8 mouse cellular contexts compared by ENCODE assay signal in the genomic region with DNA sequence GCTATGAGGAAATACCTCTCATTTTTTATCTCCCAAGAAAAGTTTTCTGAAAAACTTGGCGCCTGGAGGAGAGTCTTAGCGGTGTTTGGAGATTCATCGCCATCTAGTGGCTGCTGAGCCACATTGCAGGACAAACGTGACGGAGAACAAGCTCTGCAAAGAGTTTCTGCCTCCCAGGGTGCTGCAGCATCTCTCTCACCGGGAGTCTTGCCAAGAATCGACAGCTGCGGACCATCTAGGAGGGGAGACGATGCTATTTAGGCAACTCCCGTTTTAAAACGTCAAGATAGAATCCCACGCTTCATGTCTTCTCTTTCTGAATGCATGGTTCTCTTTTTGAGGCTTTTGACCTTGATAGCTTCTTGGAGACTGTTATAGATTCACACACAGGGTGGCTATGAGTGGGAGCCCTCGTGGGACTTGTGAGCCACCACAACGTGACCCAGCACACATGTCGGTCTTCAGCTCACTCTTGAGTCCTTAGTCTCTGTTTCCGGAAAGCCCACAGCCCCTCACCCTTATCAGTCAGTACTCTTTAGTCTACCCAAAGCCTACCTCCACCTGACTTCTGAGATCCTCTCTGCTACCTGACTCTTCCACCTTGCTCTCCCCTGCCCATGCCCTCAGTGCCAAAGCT.
A peak's percentile ranks its signal among the peaks of the same experiment; 100 is the strongest.
DNase-seq lines count a peak whose midpoint lies in the region; ATAC-seq and TF ChIP-seq lines count a peak whose summit lies in the region.

No protein-coding gene starts in this region.

- no peak for TF ChIP-seq EP300 in stomach, postnatal 0 days (optimal IDR thresholded peaks at IDR 0.05)

- H3K9me3 ChIP-seq in forebrain, embryonic 12.5 days, result no peaks in the 10 kb centered on the region
- no peaks in the 10 kb centered on the region; the same call in 1 of the 2 replicates for H3K9me3 ChIP-seq in heart, embryonic 16.5 days (replicated peaks; ENCODE audit: control insufficient read depth, low read length)
- no peaks in the 10 kb centered on the region for H3K9me3 ChIP-seq in liver, embryonic 13.5 days (replicated peaks)
- no peaks in the 10 kb centered on the region for H3K9me3 ChIP-seq in stomach, postnatal 0 days (ENCODE audit: control insufficient read depth, low read length)

- no peaks in the 10 kb centered on the region for H3K36me3 ChIP-seq in forebrain, embryonic 12.5 days (replicated peaks)
- H3K36me3 ChIP-seq in heart, embryonic 16.5 days (ENCODE audit: control insufficient read depth, insufficient read depth), result no peaks in the 10 kb centered on the region
- H3K36me3 ChIP-seq in liver, embryonic 13.5 days, result no peaks in the 10 kb centered on the region
- no peaks in the 10 kb centered on the region for H3K36me3 ChIP-seq in stomach, postnatal 0 days (ENCODE audit: control insufficient read depth, insufficient read depth, low read length)

- TF ChIP-seq CTCF in stomach, postnatal 0 days (IDR thresholded peaks at IDR 0.05; ENCODE audit: low read depth), result peak; percentile 89

- peak overlapping the region; percentile 20 for H3K4me3 ChIP-seq in forebrain, embryonic 12.5 days (replicated peaks)
- no peak overlapping the region for H3K4me3 ChIP-seq in heart, embryonic 16.5 days (ENCODE audit: low read length)
- no peak overlapping the region for H3K4me3 ChIP-seq in liver, embryonic 13.5 days (replicated peaks)
- no peak overlapping the region for H3K4me3 ChIP-seq in stomach, postnatal 0 days (ENCODE audit: low read depth, low read length)

- 12% methylated on average over 16 of the region's 16 CpGs for WGBS in forebrain, embryonic 12.5 days
- 10% methylated on average over 16 of the region's 16 CpGs for WGBS in heart, embryonic 16.5 days
- 11% methylated on average over 16 of the region's 16 CpGs for WGBS in liver, embryonic 13.5 days (ENCODE audit: insufficient replicate concordance)
- 7% methylated on average over 16 of the region's 16 CpGs for WGBS in stomach, postnatal 0 days

- H3K27me3 ChIP-seq in forebrain, embryonic 12.5 days, result peaks cover 10% of the 10 kb centered on the region; the same call in 1 of the 2 replicates
- no peaks in the 10 kb centered on the region; the same call in 1 of the 2 replicates for H3K27me3 ChIP-seq in heart, embryonic 16.5 days (ENCODE audit: control insufficient read depth, insufficient read depth, low read length)
- no peaks in the 10 kb centered on the region for H3K27me3 ChIP-seq in liver, embryonic 13.5 days
- H3K27me3 ChIP-seq in stomach, postnatal 0 days (ENCODE audit: control insufficient read depth, insufficient read depth, low read length), result no peaks in the 10 kb centered on the region

- H3K9ac ChIP-seq in forebrain, embryonic 12.5 days, result no peak overlapping the region
- H3K9ac ChIP-seq in heart, embryonic 16.5 days (ENCODE audit: low read length), result no peak overlapping the region
- no peak overlapping the region for H3K9ac ChIP-seq in liver, embryonic 13.5 days
- H3K9ac ChIP-seq in stomach, postnatal 0 days (ENCODE audit: low read length), result no peak overlapping the region

- H3K27ac ChIP-seq in forebrain, embryonic 12.5 days, result no peak overlapping the region
- no peak overlapping the region for H3K27ac ChIP-seq in heart, embryonic 16.5 days (ENCODE audit: low read length)
- no peak overlapping the region for H3K27ac ChIP-seq in liver, embryonic 13.5 days
- no peak overlapping the region for H3K27ac ChIP-seq in stomach, postnatal 0 days (replicated peaks)

- DNase-seq in CD4-positive, CD25-positive, alpha-beta regulatory T cell, adult 2 months (ENCODE audit: low read depth, low spot score), result peak; percentile 71
- peak; percentile 64 for DNase-seq in c-Kit-positive CD71-negative TER-119-negative erythroid progenitor cells, embryonic 14.5 days (ENCODE audit: low read depth)
- DNase-seq in kidney, postnatal 25 days, result peak; percentile 84 to 85
- DNase-seq in liver, embryonic 13.5 days, result peak; percentile 27
- DNase-seq in neural tube, embryonic 10.5 days (ENCODE audit: extremely low spot score, low spot score), result peak; percentile 74
- peak; percentile 78 for DNase-seq in stomach, postnatal 0 days (ENCODE audit: low spot score)

- H3K4me2 ChIP-seq in forebrain, embryonic 12.5 days, result peak overlapping the region; percentile 42
- H3K4me2 ChIP-seq in heart, embryonic 16.5 days (ENCODE audit: low read depth, low read length), result peak overlapping the region; percentile 29
- peak overlapping the region; percentile 29 for H3K4me2 ChIP-seq in liver, embryonic 13.5 days
- peak overlapping the region; percentile 40 for H3K4me2 ChIP-seq in stomach, postnatal 0 days (replicated peaks; ENCODE audit: low read depth)

- 0 out of 2 replicates have a peak, but pooled peaks cover 4% of the 10 kb centered on the region for H3K4me1 ChIP-seq in forebrain, embryonic 12.5 days
- peaks cover 5% of the 10 kb centered on the region; the same call in 1 of the 2 replicates for H3K4me1 ChIP-seq in heart, embryonic 16.5 days (ENCODE audit: control insufficient read depth, insufficient read depth, low read length)
- H3K4me1 ChIP-seq in liver, embryonic 13.5 days (replicated peaks), result no peaks in the 10 kb centered on the region
- 0 out of 2 replicates have a peak, but pooled peaks cover 3% of the 10 kb centered on the region for H3K4me1 ChIP-seq in stomach, postnatal 0 days (replicated peaks; ENCODE audit: control insufficient read depth, insufficient read depth)

- peak; percentile 57; the same call in 1 of the 2 replicates for ATAC-seq in forebrain, embryonic 12.5 days (ENCODE audit: low FRiP score)
- ATAC-seq in heart, embryonic 16.5 days (replicated peaks; ENCODE audit: extremely low read depth, insufficient read depth, low FRiP score), result peak; percentile 68
- ATAC-seq in liver, embryonic 13.5 days (ENCODE audit: low read depth), result 0 out of 2 replicates have a peak, but pooled peaks have one; percentile 20
- ATAC-seq in stomach, postnatal 0 days (ENCODE audit: low FRiP score, low TSS enrichment), result peak; percentile 81

Comparison
In these comparisons a context has a peak if more than half of its experiments do, and no peak if none do; other contexts are left out.
1. DNase-seq: peak in every context shown above with its lines; median percentile 84 in kidney, postnatal 25 days; 78 in stomach, postnatal 0 days; 74 in neural tube, embryonic 10.5 days; 71 in CD4-positive, CD25-positive, alpha-beta regulatory T cell, adult 2 months; 64 in c-Kit-positive CD71-negative TER-119-negative erythroid progenitor cells, embryonic 14.5 days; 27 in liver, embryonic 13.5 days.
2. ATAC-seq: peak in every context shown above with its lines; median percentile 81 in stomach, postnatal 0 days; 68 in heart, embryonic 16.5 days; 57 in forebrain, embryonic 12.5 days; 20 in liver, embryonic 13.5 days.